ENCODE assay signal across 12 mouse cellular contexts in genomic region chr13:99503370-99503979, GRCm38 (mm10). TPM values are rescaled to one million over a fixed set of nuclear protein-coding genes. Genes with fewer than 3 reads are reported as not detected.
DNase-seq lines count a peak whose midpoint lies in the region; ATAC-seq lines count a peak whose summit lies in the region.
"Had no signal": no experiment of that assay in that cellular context is flagged by ENCODE, and none has a peak within 500 bp of the region (broad histone marks: within the 10 kb centered on the region; RNA-seq: fewer than 3 reads in every experiment).

No protein-coding gene starts in this region.

- H3K4me2 ChIP-seq in embryonic facial prominence, embryonic 14.5 days (ENCODE audit: low read depth, low read length): no peak overlapping the region
- H3K4me2 ChIP-seq in neural tube, embryonic 12.5 days (replicated peaks): peak overlapping the region; percentile 20; the same call in 1 of the 2 replicates
- no peak overlapping the region for H3K4me2 ChIP-seq in hindbrain, embryonic 12.5 days (replicated peaks)
- H3K4me2 ChIP-seq: embryonic facial prominence, embryonic 15.5 days had no signal

- no peaks in the 10 kb centered on the region for H3K9me3 ChIP-seq in embryonic facial prominence, embryonic 14.5 days (ENCODE audit: control insufficient read depth, low read length)
- H3K9me3 ChIP-seq in embryonic facial prominence, embryonic 10.5 days: no peaks in the 10 kb centered on the region
- H3K9me3 ChIP-seq in neural tube, embryonic 12.5 days: no peaks in the 10 kb centered on the region
- H3K9me3 ChIP-seq in hindbrain, embryonic 12.5 days (replicated peaks): no peaks in the 10 kb centered on the region
- H3K9me3 ChIP-seq: embryonic facial prominence, embryonic 15.5 days; limb, embryonic 12.5 days had no signal

- 0 out of 2 replicates have a peak, but pooled peaks cover 18% of the 10 kb centered on the region for H3K36me3 ChIP-seq in embryonic facial prominence, embryonic 14.5 days (ENCODE audit: control insufficient read depth, insufficient read depth, low read length)
- peaks cover 56% of the 10 kb centered on the region for H3K36me3 ChIP-seq in embryonic facial prominence, embryonic 10.5 days (replicated peaks)
- peaks cover 65% of the 10 kb centered on the region for H3K36me3 ChIP-seq in neural tube, embryonic 12.5 days
- peaks cover 56% of the 10 kb centered on the region for H3K36me3 ChIP-seq in hindbrain, embryonic 12.5 days
- H3K36me3 ChIP-seq in splenic B cell, adult 2 months (ENCODE audit: control insufficient read depth, insufficient read depth, low read length, poor library complexity, severe bottlenecking): no peaks in the 10 kb centered on the region
- H3K36me3 ChIP-seq: embryonic facial prominence, embryonic 15.5 days had no signal

- H3K4me1 ChIP-seq in embryonic facial prominence, embryonic 14.5 days (ENCODE audit: control insufficient read depth, insufficient read depth, low read length): peaks cover 46% of the 10 kb centered on the region
- H3K4me1 ChIP-seq in embryonic facial prominence, embryonic 10.5 days: peaks cover 32% of the 10 kb centered on the region
- peaks cover 49% of the 10 kb centered on the region for H3K4me1 ChIP-seq in neural tube, embryonic 12.5 days
- peaks cover 67% of the 10 kb centered on the region for H3K4me1 ChIP-seq in hindbrain, embryonic 12.5 days

- no peak overlapping the region for H3K4me3 ChIP-seq in embryonic facial prominence, embryonic 14.5 days (ENCODE audit: low read depth, low read length)
- H3K4me3 ChIP-seq in embryonic facial prominence, embryonic 10.5 days: no peak overlapping the region
- H3K4me3 ChIP-seq in neural tube, embryonic 12.5 days: no peak overlapping the region
- H3K4me3 ChIP-seq in hindbrain, embryonic 12.5 days: no peak overlapping the region
- H3K4me3 ChIP-seq: embryonic facial prominence, embryonic 15.5 days; limb, embryonic 12.5 days had no signal

- no peaks in the 10 kb centered on the region for H3K27me3 ChIP-seq in embryonic facial prominence, embryonic 14.5 days (replicated peaks; ENCODE audit: control insufficient read depth, insufficient read depth, low read length)
- no peaks in the 10 kb centered on the region for H3K27me3 ChIP-seq in embryonic facial prominence, embryonic 10.5 days (replicated peaks; ENCODE audit: low read depth, poor library complexity, severe bottlenecking)
- no peaks in the 10 kb centered on the region for H3K27me3 ChIP-seq in neural tube, embryonic 12.5 days (replicated peaks)
- no peaks in the 10 kb centered on the region for H3K27me3 ChIP-seq in hindbrain, embryonic 12.5 days
- no peaks in the 10 kb centered on the region for H3K27me3 ChIP-seq in splenic B cell, adult 2 months (ENCODE audit: control insufficient read depth, insufficient read depth, low read length, poor library complexity, severe bottlenecking)
- H3K27me3 ChIP-seq: embryonic facial prominence, embryonic 15.5 days; limb, embryonic 12.5 days had no signal

- H3K9ac ChIP-seq in embryonic facial prominence, embryonic 14.5 days (ENCODE audit: low read depth, low read length): no peak overlapping the region
- H3K9ac ChIP-seq in neural tube, embryonic 12.5 days: 0 out of 2 replicates have a peak overlapping the region, but pooled peaks have one; percentile 17
- no peak overlapping the region for H3K9ac ChIP-seq in hindbrain, embryonic 12.5 days
- H3K9ac ChIP-seq: embryonic facial prominence, embryonic 15.5 days; limb, embryonic 12.5 days had no signal

- H3K27ac ChIP-seq in embryonic facial prominence, embryonic 14.5 days (replicated peaks; ENCODE audit: low read depth, low read length): no peak overlapping the region
- H3K27ac ChIP-seq in embryonic facial prominence, embryonic 10.5 days (replicated peaks): no peak overlapping the region
- no peak overlapping the region for H3K27ac ChIP-seq in neural tube, embryonic 12.5 days
- H3K27ac ChIP-seq in hindbrain, embryonic 12.5 days: peak overlapping the region; percentile 60
- H3K27ac ChIP-seq: embryonic facial prominence, embryonic 15.5 days had no signal

- peak; percentile 70 for DNase-seq in embryonic facial prominence, embryonic 14.5 days (ENCODE audit: low spot score)
- DNase-seq in embryonic facial prominence, embryonic 10.5 days (ENCODE audit: low spot score): no peak
- DNase-seq in neural tube, embryonic 10.5 days (ENCODE audit: extremely low spot score, low spot score): no peak
- peak; percentile 47 for DNase-seq in splenic B cell, adult 2 months (ENCODE audit: low read depth, low spot score)
- no peak for DNase-seq in ovary, postnatal 14 days (ENCODE audit: low spot score)
- no peak for DNase-seq in yolk sac, embryonic 10.5 days (ENCODE audit: low spot score)
- DNase-seq: cerebellum, adult 9-11 months; thymus, adult 18-20 months had no signal

- 76% methylated on average over 14 of the region's 14 CpGs for WGBS in embryonic facial prominence, embryonic 14.5 days
- WGBS in embryonic facial prominence, embryonic 10.5 days: 93% methylated on average over 14 of the region's 14 CpGs
- WGBS in neural tube, embryonic 12.5 days: 89% methylated on average over 14 of the region's 14 CpGs
- WGBS in hindbrain, embryonic 12.5 days: 84% methylated on average over 14 of the region's 14 CpGs

- ATAC-seq in embryonic facial prominence, embryonic 14.5 days (ENCODE audit: low read depth): no peak
- ATAC-seq in neural tube, embryonic 12.5 days (ENCODE audit: low FRiP score, low read depth): no peak
- ATAC-seq in hindbrain, embryonic 12.5 days (ENCODE audit: low FRiP score): no peak

RNA-seq across cellular contexts. Expression of gene Map1b, which starts 12.9 kb away (rescaled TPM):
- 203 and 242 TPM in 2 replicates for polyA plus RNA-seq in embryonic facial prominence, embryonic 14.5 days (2014; fragmentation: Nextera tagmentation; extraction: Ambion mirVana)
- 288 and 317 TPM in 2 replicates for polyA plus RNA-seq in embryonic facial prominence, embryonic 10.5 days (2016; fragmentation: Nextera tagmentation; extraction: Ambion mirVana)
- polyA plus RNA-seq in neural tube, embryonic 12.5 days (2016; fragmentation: Nextera tagmentation; extraction: Ambion mirVana): 1,223 and 1,491 TPM in 2 replicates
- polyA plus RNA-seq in hindbrain, embryonic 12.5 days (2016; fragmentation: Nextera tagmentation; extraction: Ambion mirVana): 1,280 and 1,328 TPM in 2 replicates

Comparison
In these comparisons a context has a peak if more than half of its experiments do, and no peak if none do; other contexts are left out.
1. DNase-seq: peak in embryonic facial prominence, embryonic 14.5 days (single experiment) and splenic B cell, adult 2 months (single experiment); none in embryonic facial prominence, embryonic 10.5 days (single experiment), neural tube, embryonic 10.5 days (single experiment), ovary, postnatal 14 days (single experiment) and yolk sac, embryonic 10.5 days (single experiment).